In genomic region chr6:84566825-84567224, GRCm38 (mm10) we compare ENCODE assay signal across 15 mouse cellular contexts. TPM values are rescaled to one million over a fixed set of nuclear protein-coding genes. Genes with fewer than 3 reads are reported as not detected.
A peak's percentile ranks its signal among the peaks of the same experiment; 100 is the strongest.
DNase-seq lines count a peak whose midpoint lies in the region; TF ChIP-seq lines count a peak whose summit lies in the region.
"Had no signal": no experiment of that assay in that cellular context is flagged by ENCODE, and none has a peak within 500 bp of the region (broad histone marks: within the 10 kb centered on the region; RNA-seq: fewer than 3 reads in every experiment).

No protein-coding gene starts in this region.

- no peak for TF ChIP-seq CTCF in brain, embryonic 14.5 days (IDR thresholded peaks at IDR 0.05; ENCODE audit: borderline replicate concordance, extremely low read depth, insufficient read depth, insufficient read length)

- no peak for TF ChIP-seq POLR2A in brain, embryonic 14.5 days (IDR thresholded peaks at IDR 0.05; ENCODE audit: borderline replicate concordance, extremely low read depth, insufficient read depth, insufficient read length, poor library complexity, severe bottlenecking)

- peak; percentile 60 to 71 for DNase-seq in cerebellum, postnatal 10 days
- no peak for DNase-seq in cerebellum, postnatal 36 days
- peak; percentile 25 for DNase-seq in brain, embryonic 14.5 days (ENCODE audit: low read depth)
- no peak for DNase-seq in spleen, postnatal 4 days (ENCODE audit: low spot score in 2 of 2)
- DNase-seq: adrenal gland, adult 2 months; adrenal gland, adult 8-10 months; adrenal gland, postnatal 10 days; adrenal gland, postnatal 14 days; adrenal gland, postnatal 25 days; adrenal gland, postnatal 36 days; B cell, adult 2 months; cerebellum, adult 11 months; cerebellum, adult 11-12 months; cerebellum, adult 18-20 months; cerebellum, adult 2 months had no signal

RNA-seq across cellular contexts. Expression of gene Cyp26b1, which starts 26.9 kb away (rescaled TPM):
- polyA plus RNA-seq in brain, embryonic 14.5 days (2012; rRNA removed), result 10.0 and 56.1 TPM in 2 replicates

Comparison
In these comparisons a context has a peak if more than half of its experiments do, and no peak if none do; other contexts are left out.
1. DNase-seq: peak in cerebellum, postnatal 10 days (2 of 2) and brain, embryonic 14.5 days (single experiment); none in cerebellum, postnatal 36 days (0 of 2) and spleen, postnatal 4 days (0 of 2).